Mouse (Mus musculus) MEL (cell line): ENCODE measurements around the gene Sp9. TPM values are rescaled to one million over a fixed set of nuclear protein-coding genes. Genes with fewer than 3 reads are reported as not detected.

ENCODE experiments used
- DNase-seq: peaks from one replicate; pipeline ENCODE4 v3.0.0; 2011; ENCODE audit warnings: low read depth, low spot score
- H3K27ac ChIP-seq: 2 replicates; pipeline ENCODE4 v1.5.1; 2012; ENCODE audit warnings: low read depth, mild to moderate bottlenecking, control low read depth, low read length, moderate library complexity; ENCODE audit not compliant: control insufficient read depth
- H3K27me3 ChIP-seq, 2 experiments: fragments of 150-350 bp in 1 of 2; sonication (generic) in 1 of 2; 2 replicates each; pipeline ENCODE4 v1.6.1; 2012; ENCODE audit warnings: low read length in 2 of 2, mild to moderate bottlenecking in 2 of 2, improper control_type of control experiment in 1 of 2, moderate library complexity in 1 of 2; ENCODE audit not compliant: insufficient read depth in 2 of 2, control insufficient read depth in 1 of 2
- H3K36me3 ChIP-seq, 2 experiments: 2 replicates each; pipeline ENCODE4 v1.6.1; 2012 to 2014; ENCODE audit warnings: low read length in 2 of 2, improper control_type of control experiment in 1 of 2, inconsistent platforms in 1 of 2, mild to moderate bottlenecking in 1 of 2; ENCODE audit not compliant: insufficient read depth in 2 of 2, control insufficient read depth in 1 of 2
- H3K4me1 ChIP-seq, 2 experiments: fragments of 150-350 bp in 1 of 2; sonication (generic) in 1 of 2; 2 replicates each; pipeline ENCODE4 v1.6.1; 2012; ENCODE audit warnings: low read length in 2 of 2, improper control_type of control experiment in 1 of 2, mild to moderate bottlenecking in 1 of 2; ENCODE audit not compliant: insufficient read depth in 2 of 2, control insufficient read depth in 1 of 2
- H3K4me3 ChIP-seq, 2 experiments: fragments of 150-350 bp in 1 of 2; sonication (generic) in 1 of 2; 2 replicates each; pipeline ENCODE4 v1.5.1; 2012; ENCODE audit warnings: low read depth in 2 of 2, low read length in 2 of 2, mild to moderate bottlenecking in 2 of 2, moderate library complexity in 2 of 2, control low read depth in 1 of 2, improper control_type of control experiment in 1 of 2; ENCODE audit not compliant: control insufficient read depth in 1 of 2, insufficient read depth in 1 of 2
- H3K79me2 ChIP-seq: 2 replicates; pipeline ENCODE4 v1.6.1; 2012; ENCODE audit warnings: mild to moderate bottlenecking, low read length, moderate library complexity; ENCODE audit not compliant: control insufficient read depth, poor library complexity, insufficient read depth
- H3K9ac ChIP-seq: 2 replicates; pipeline ENCODE4 v1.6.1; 2012; ENCODE audit warnings: low read depth, mild to moderate bottlenecking, control low read depth, low read length, moderate library complexity; ENCODE audit not compliant: control insufficient read depth, poor library complexity, severe bottlenecking
- H3K9me3 ChIP-seq: fragments of 150-350 bp; sonication (generic); replicated peaks from 2 replicates; pipeline ENCODE4 v1.6.1; 2012; ENCODE audit warnings: mild to moderate bottlenecking, low read length, improper control_type of control experiment, moderate library complexity; ENCODE audit not compliant: insufficient read depth
- BHLHE40 ChIP-seq: IDR thresholded peaks from 2 replicates; pipeline ENCODE4 v1.6.1; 2012; ENCODE audit warnings: low read depth, mild to moderate bottlenecking, inconsistent platforms, low read length, improper control_type of control experiment, borderline replicate concordance
- E2F4 ChIP-seq: IDR thresholded peaks from 2 replicates; pipeline ENCODE4 v1.6.1; 2011; ENCODE audit warnings: low read depth, low read length, improper control_type of control experiment, borderline replicate concordance
- ELF1 ChIP-seq: IDR thresholded peaks from 2 replicates; pipeline ENCODE4 v1.6.1; 2014; ENCODE audit warnings: low read depth, mild to moderate bottlenecking, inconsistent platforms, low read length, improper control_type of control experiment, moderate library complexity
- GABPA ChIP-seq: IDR thresholded peaks from 2 replicates; pipeline ENCODE4 v1.6.1; 2012; ENCODE audit warnings: low read depth, mild to moderate bottlenecking, inconsistent platforms, low read length, improper control_type of control experiment, moderate library complexity
- JUND ChIP-seq: IDR thresholded peaks from 2 replicates; pipeline ENCODE4 v1.6.1; 2011; ENCODE audit warnings: low read depth, mild to moderate bottlenecking, improper control_type of control experiment, low read length
- KAT2A ChIP-seq: conservative IDR thresholded peaks from 2 replicates; pipeline ENCODE4 v1.6.1; 2012; ENCODE audit warnings: low read depth, low read length, improper control_type of control experiment, inconsistent platforms
- MAFK ChIP-seq: IDR thresholded peaks from 2 replicates; pipeline ENCODE4 v1.6.1; 2011; ENCODE audit warnings: low read depth, mild to moderate bottlenecking, low read length, improper control_type of control experiment, borderline replicate concordance
- MXI1 ChIP-seq: IDR thresholded peaks from 2 replicates; pipeline ENCODE4 v1.6.1; 2011; ENCODE audit warnings: mild to moderate bottlenecking, low read depth, low read length, improper control_type of control experiment
- MYC ChIP-seq: IDR thresholded peaks from 2 replicates; pipeline ENCODE4 v1.6.1; 2011; ENCODE audit warnings: low read depth, mild to moderate bottlenecking, low read length, improper control_type of control experiment, moderate library complexity
- NELFE ChIP-seq: IDR thresholded peaks from 2 replicates; pipeline ENCODE4 v1.6.1; 2011; ENCODE audit warnings: low read depth, low read length, improper control_type of control experiment
- NRF1 ChIP-seq: IDR thresholded peaks from 2 replicates; pipeline ENCODE4 v1.6.1; 2014; ENCODE audit warnings: low read depth, mild to moderate bottlenecking, inconsistent platforms, low read length, improper control_type of control experiment, moderate library complexity; ENCODE audit not compliant: poor library complexity, insufficient read depth, severe bottlenecking
- POLR2AphosphoS2 ChIP-seq: IDR thresholded peaks from 2 replicates; pipeline ENCODE4 v1.6.1; 2011; ENCODE audit warnings: low read length, improper control_type of control experiment
- RCOR1 ChIP-seq: IDR thresholded peaks from 2 replicates; pipeline ENCODE4 v1.6.1; 2012; ENCODE audit warnings: low read depth, mild to moderate bottlenecking, inconsistent platforms, low read length, improper control_type of control experiment
- TAL1 ChIP-seq: IDR thresholded peaks from 2 replicates; pipeline ENCODE4 v1.6.1; 2012; ENCODE audit warnings: mild to moderate bottlenecking, inconsistent platforms, low read length, moderate library complexity, mixed read lengths
- TBP ChIP-seq: IDR thresholded peaks from 2 replicates; pipeline ENCODE4 v1.8.0; 2011; ENCODE audit warnings: low read depth, low read length, improper control_type of control experiment
- TCF12 ChIP-seq: IDR thresholded peaks from 2 replicates; pipeline ENCODE4 v1.6.1; 2014; ENCODE audit warnings: low read depth, mild to moderate bottlenecking, inconsistent platforms, low read length, improper control_type of control experiment, moderate library complexity
- UBTF ChIP-seq: IDR thresholded peaks from 2 replicates; pipeline ENCODE4 v1.6.1; 2012; ENCODE audit warnings: low read depth, mild to moderate bottlenecking, inconsistent platforms, low read length, improper control_type of control experiment, moderate library complexity, borderline replicate concordance; ENCODE audit not compliant: insufficient read depth
- USF1 ChIP-seq: IDR thresholded peaks from 2 replicates; pipeline ENCODE4 v1.6.1; 2014; ENCODE audit warnings: low read depth, mild to moderate bottlenecking, inconsistent platforms, low read length, improper control_type of control experiment, moderate library complexity
- ZKSCAN1 ChIP-seq: IDR thresholded peaks from 2 replicates; pipeline ENCODE4 v1.6.1; 2012; ENCODE audit warnings: low read depth, mild to moderate bottlenecking, inconsistent platforms, low read length, improper control_type of control experiment, moderate library complexity
- ZMIZ1 ChIP-seq: IDR thresholded peaks from 2 replicates; pipeline ENCODE4 v1.6.1; 2012; ENCODE audit warnings: low read depth, mild to moderate bottlenecking, inconsistent platforms, low read length, improper control_type of control experiment, moderate library complexity
- ZNF384 ChIP-seq: IDR thresholded peaks from 2 replicates; pipeline ENCODE4 v1.6.1; 2012; ENCODE audit warnings: low read depth, mild to moderate bottlenecking, inconsistent platforms, low read length, improper control_type of control experiment
- polyA plus RNA-seq, 2 experiments: library from polyadenylated mRNA; stranded (reverse) in 1 of 2; unstranded in 1 of 2; fragments of >175 nt in 1 of 2; fragments of >200 nt in 1 of 2; gene quantifications; 2 replicates each; pipeline versions ENCODE4 v1.2.1 to v1.2.4; 2012; ENCODE audit warnings: low replicate concordance in 2 of 2, low read depth in 1 of 2; ENCODE audit not compliant: insufficient read length in 2 of 2, insufficient read depth in 1 of 2, missing spikeins in 1 of 2
- total RNA-seq: library from RNA; depleted of rRNA; stranded (reverse); fragments of 300-350 nt; gene quantifications from 2 replicates; pipeline ENCODE4 v1.2.3, GENCODE M21; 2012

The Sp9 gene
- total and polyA plus RNA-seq, 3 experiments, result 0.03 to 0.39 TPM; not detected in 1

- H3K4me3 ChIP-seq, result no peak overlapping the region
- TF ChIP-seq ZMIZ1, result no peak
- TF ChIP-seq TBP, result no peak
- no peak for TF ChIP-seq ZKSCAN1
- TF ChIP-seq ELF1, result no peak
- TF ChIP-seq JUND, result no peak
- TF ChIP-seq MAFK, result no peak
- TF ChIP-seq KAT2A, result no peak
- no peak for TF ChIP-seq NELFE
- TF ChIP-seq E2F4, result no peak
- TF ChIP-seq UBTF, result no peak
- TF ChIP-seq POLR2AphosphoS2, result no peak
- H3K27ac ChIP-seq, result no peak overlapping the region
- H3K9me3 ChIP-seq, result no peaks in the 10 kb centered on the region
- DNase-seq, result no peak
- H3K9ac ChIP-seq, result no peak overlapping the region
- H3K4me1 ChIP-seq, result no peaks in the 10 kb centered on the region; a peak in 2 of 4 replicates
- H3K79me2 ChIP-seq, result no peaks in the 10 kb centered on the region
- peaks cover 0 to 9% of the 10 kb centered on the region in 2 experiments for H3K36me3 ChIP-seq
- H3K27me3 ChIP-seq, result no peaks in the 10 kb centered on the region
Observed at GRCm38 (mm10) chr2:73302722-73303121, 31.0 kb downstream of the Sp9 start.

GRCm38 (mm10) chr2:73304506-73304905 lies 32.8 kb downstream of the Sp9 start:
- no peak overlapping the region for H3K9ac ChIP-seq
- H3K79me2 ChIP-seq, result no peaks in the 10 kb centered on the region
- H3K27ac ChIP-seq, result no peak overlapping the region
- no peaks in the 10 kb centered on the region for H3K9me3 ChIP-seq
- H3K27me3 ChIP-seq, result no peaks in the 10 kb centered on the region
- no peak for DNase-seq
- TF ChIP-seq ZNF384 (no peak), MXI1 (no peak)
- peaks cover 0 to 9% of the 10 kb centered on the region in 2 experiments for H3K36me3 ChIP-seq
- H3K4me1 ChIP-seq, result no peaks in the 10 kb centered on the region; a peak in 2 of 4 replicates
- no peak overlapping the region for H3K4me3 ChIP-seq

DNA sequence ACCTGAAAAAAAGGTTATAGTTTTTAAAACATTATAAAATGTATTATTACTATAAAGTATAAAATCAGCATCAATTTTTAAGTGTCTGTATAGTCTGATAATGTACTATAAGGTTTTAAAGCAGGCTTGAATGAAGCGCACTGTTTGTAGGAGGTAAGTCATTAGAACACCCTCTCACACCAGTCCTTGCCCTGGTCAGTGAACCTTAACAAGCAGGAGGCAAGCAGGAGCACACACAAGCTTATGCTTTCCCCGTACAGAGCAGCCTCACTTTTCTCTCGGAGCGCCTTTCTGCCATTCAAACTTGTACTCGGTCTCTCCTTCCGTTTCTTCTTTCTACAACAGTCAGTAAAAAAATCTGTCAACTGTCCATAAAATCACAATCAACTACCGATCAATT lies 34.3 kb downstream of the Sp9 start:
- H3K9me3 ChIP-seq, result no peaks in the 10 kb centered on the region
- H3K27ac ChIP-seq, result no peak overlapping the region
- no peak overlapping the region for H3K4me3 ChIP-seq
- H3K4me1 ChIP-seq, result no peaks in the 10 kb centered on the region; a peak in 2 of 4 replicates
- DNase-seq, result no peak
- peaks cover 0 to 9% of the 10 kb centered on the region in 2 experiments for H3K36me3 ChIP-seq
- TF ChIP-seq TAL1 (no peak), KAT2A (no peak), MYC (no peak), NELFE (no peak), USF1 (no peak), JUND (no peak), BHLHE40 (no peak), RCOR1 (no peak), TCF12 (no peak), NRF1 (no peak), ELF1 (no peak), GABPA (no peak)
- H3K79me2 ChIP-seq, result peaks cover 1% of the 10 kb centered on the region; the same call in 1 of the 2 replicates
- no peaks in the 10 kb centered on the region for H3K27me3 ChIP-seq
- no peak overlapping the region for H3K9ac ChIP-seq
